ENCODE assay signal across 18 mouse cellular contexts in the genomic region with DNA sequence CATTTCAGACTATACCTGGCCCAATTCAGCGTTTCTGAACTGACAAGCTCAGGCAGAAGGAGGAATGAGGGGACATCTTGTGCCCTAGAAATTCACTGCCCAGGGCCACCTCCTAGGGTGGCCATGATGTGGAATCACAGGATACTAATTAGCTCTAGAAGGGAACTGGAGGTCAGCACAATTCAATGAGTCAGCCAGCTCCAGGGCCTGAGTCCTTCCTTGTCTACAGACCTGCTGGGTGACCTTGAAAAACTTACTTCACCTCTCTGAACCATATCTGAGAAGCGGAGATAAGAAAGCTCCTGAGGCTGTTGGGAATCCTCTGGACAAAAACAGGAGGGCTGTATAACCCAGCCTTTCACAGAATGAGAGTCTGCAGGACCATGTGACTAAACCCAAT.
"Had no signal": no experiment of that assay in that cellular context is flagged by ENCODE, and none has a peak within 500 bp of the region (broad histone marks: within the 10 kb centered on the region; RNA-seq: fewer than 3 reads in every experiment).

No protein-coding gene starts in this region.

- H3K9ac ChIP-seq: limb, embryonic 13.5 days; liver, embryonic 13.5 days had no signal

- H3K9me3 ChIP-seq: limb, embryonic 10.5 days; limb, embryonic 13.5 days; liver, embryonic 13.5 days had no signal

- H3K27me3 ChIP-seq: liver, embryonic 13.5 days had no signal

- DNase-seq: kidney, postnatal 25 days; layer of hippocampus, adult 9-11 months; liver; liver, embryonic 13.5 days; lung, adult 2 months; lung, postnatal 14 days; lung, postnatal 4 days; midbrain, embryonic 14.5 days; right cerebral cortex, postnatal 4 days; thymus, adult 2 months; thymus, postnatal 14 days; thymus, postnatal 4 days had no signal

- H3K4me3 ChIP-seq: layer of hippocampus, adult 2 months; limb, embryonic 10.5 days; limb, embryonic 13.5 days; liver, embryonic 13.5 days had no signal

- H3K36me3 ChIP-seq: limb, embryonic 10.5 days; limb, embryonic 13.5 days; liver, embryonic 13.5 days had no signal

- H3K27ac ChIP-seq: kidney, postnatal 0 days; layer of hippocampus, adult 2 months; limb, embryonic 10.5 days; limb, embryonic 13.5 days; liver, embryonic 13.5 days; stomach, postnatal 0 days had no signal

- H3K4me2 ChIP-seq: limb, embryonic 13.5 days; liver, embryonic 13.5 days; midbrain, embryonic 11.5 days had no signal

- H3K4me1 ChIP-seq: limb, embryonic 13.5 days; liver, embryonic 13.5 days had no signal
